Mouse (Mus musculus): ENCODE results near the gene Amt.

- TF ChIP-seq CTCF (IDR thresholded peaks at IDR 0.05; ENCODE audit: borderline replicate concordance, extremely low read depth, insufficient read depth, insufficient read length) (no peak), POLR2A (IDR thresholded peaks at IDR 0.05; ENCODE audit: borderline replicate concordance, extremely low read depth, insufficient read depth, insufficient read length, poor library complexity, severe bottlenecking) (no peak)
These were observed 45.7 kb downstream of the Amt start for GRCm38 (mm10) chr9:108342301-108342831.
